Mouse (Mus musculus) limb, embryonic 15.5 days (tissue): Measurements from ENCODE around the gene Zscan12. TPM values are rescaled to one million over a fixed set of nuclear protein-coding genes. Genes with fewer than 3 reads are reported as not detected.
A peak's percentile ranks its signal among the peaks of the same experiment; 100 is the strongest.

Experiments used
- ATAC-seq: fragments of 200-750 bp; cut with Nextera tagmentation; 2 replicates; pipeline ENCODE4 v1.8.0; 2017; ENCODE audit warnings: low read depth, moderate TSS enrichment; ENCODE audit not compliant: insufficient number of reproducible peaks, low FRiP score, low TSS enrichment
- H3K27ac ChIP-seq: fragments of 300-500 bp; sonication (generic); 2 replicates; pipeline ENCODE4 v1.5.1; 2015; ENCODE audit warnings: moderate library complexity, mild to moderate bottlenecking, inconsistent platforms
- H3K27me3 ChIP-seq: fragments of 300-500 bp; sonication (generic); 2 replicates; pipeline ENCODE4 v1.6.1; 2015; ENCODE audit warnings: inconsistent platforms
- H3K36me3 ChIP-seq: fragments of 300-500 bp; sonication (generic); 2 replicates; pipeline ENCODE4 v1.6.1; 2015; ENCODE audit warnings: inconsistent platforms
- H3K4me1 ChIP-seq: fragments of 300-500 bp; sonication (generic); 2 replicates; pipeline ENCODE4 v1.6.1; 2015; ENCODE audit warnings: inconsistent platforms
- H3K4me2 ChIP-seq: fragments of 300-500 bp; sonication (generic); 2 replicates; pipeline ENCODE4 v1.6.1; 2015; ENCODE audit warnings: mild to moderate bottlenecking, inconsistent platforms
- H3K4me3 ChIP-seq: fragments of 300-500 bp; sonication (generic); 2 replicates; pipeline ENCODE4 v1.5.1; 2015; ENCODE audit warnings: mild to moderate bottlenecking, inconsistent platforms
- H3K9ac ChIP-seq: fragments of 300-500 bp; sonication (generic); 2 replicates; pipeline ENCODE4 v1.6.1; 2015; ENCODE audit warnings: inconsistent platforms
- H3K9me3 ChIP-seq: fragments of 300-500 bp; sonication (generic); 2 replicates; pipeline ENCODE4 v1.6.1; 2016; ENCODE audit warnings: inconsistent platforms
- WGBS: fragments of 180-500 bp; shearing (Covaris S2); methylation state at CpG from one replicate; pipeline ENCODE4 v1.1.7; 2015; 5-methylcytosine and 5-hydroxymethylcytosine counted together
- polyA plus RNA-seq: library from polyadenylated mRNA; unstranded; fragments of >200 nt; fragmentation: Nextera tagmentation; extraction: Ambion mirVana; gene quantifications from 2 replicates; pipeline ENCODE4 v1.2.1, GENCODE M21; 2015

Zscan12 gene
- polyA plus RNA-seq: 9.2 and 10.2 TPM in 2 replicates

- under 1% methylated on average over 29 of the region's 29 CpGs for WGBS
- H3K27ac ChIP-seq: peak within 1 kb of the TSS; percentile 86
- H3K4me3 ChIP-seq: peak within 1 kb of the TSS; percentile 69
- peaks cover 18% of the 10 kb centered on the region for H3K4me1 ChIP-seq
- peak; percentile 96 for ATAC-seq
- peak within 1 kb of the TSS; percentile 51 for H3K4me2 ChIP-seq
- H3K9me3 ChIP-seq: no peaks in the 10 kb centered on the region
- peak within 1 kb of the TSS; percentile 83 for H3K9ac ChIP-seq
- H3K27me3 ChIP-seq: 0 out of 2 replicates have a peak, but pooled peaks cover 5% of the 10 kb centered on the region
- H3K36me3 ChIP-seq: peaks cover 7% of the 10 kb centered on the region; the same call in 1 of the 2 replicates
Observed at GRCm38 (mm10) chr13:21362621-21363248, at the start of gene Zscan12. TSS of gene Zscan12 (plus strand) at chr13:21362820.

- Histone ChIP-seq H3K27ac (no peak overlapping the region), H3K9ac (no peak overlapping the region), H3K36me3 (no peaks in the 10 kb centered on the region), H3K27me3 (no peaks in the 10 kb centered on the region), H3K4me3 (no peak overlapping the region), H3K4me2 (no peak overlapping the region), H3K9me3 (no peaks in the 10 kb centered on the region), H3K4me1 (no peaks in the 10 kb centered on the region)
- WGBS: 41% methylated on average over 3 of the region's 5 CpGs
- no peak for ATAC-seq
Observed at GRCm38 (mm10) chr13:21312854-21313253, 49.8 kb upstream of the Zscan12 start.

- 82% methylated on average over 4 of the region's 4 CpGs for WGBS
- no peak overlapping the region for H3K9ac ChIP-seq
Observed at GRCm38 (mm10) chr13:21313903-21314302, 48.7 kb upstream of the Zscan12 start.

GRCm38 (mm10) chr13:21320262-21320661, 42.4 kb upstream of the Zscan12 start:
- Histone ChIP-seq H3K9me3 (no peaks in the 10 kb centered on the region), H3K9ac (no peak overlapping the region), H3K4me1 (0 out of 2 replicates have a peak, but pooled peaks cover 2% of the 10 kb centered on the region), H3K4me2 (no peak overlapping the region), H3K36me3 (no peaks in the 10 kb centered on the region), H3K27me3 (0 out of 2 replicates have a peak, but pooled peaks cover 4% of the 10 kb centered on the region), H3K4me3 (no peak overlapping the region), H3K27ac (no peak overlapping the region)
- WGBS: 44% methylated on average over 3 of the region's 3 CpGs
- ATAC-seq: no peak

More at GRCm38 (mm10) chr13:21313903-21314302, 48.7 kb upstream of the Zscan12 start:
- no peak overlapping the region for H3K4me2 ChIP-seq
- no peak for ATAC-seq
- H3K9me3 ChIP-seq: no peaks in the 10 kb centered on the region
- H3K36me3 ChIP-seq: no peaks in the 10 kb centered on the region
- H3K27ac ChIP-seq: no peak overlapping the region
- no peak overlapping the region for H3K4me3 ChIP-seq
- no peaks in the 10 kb centered on the region for H3K27me3 ChIP-seq
- H3K4me1 ChIP-seq: no peaks in the 10 kb centered on the region

- peak overlapping the region; percentile 38 for H3K4me2 ChIP-seq
- 0 out of 2 replicates have a peak, but pooled peaks cover 2% of the 10 kb centered on the region for H3K4me1 ChIP-seq
- peak overlapping the region; percentile 24 for H3K4me3 ChIP-seq
- 4% methylated on average over 18 of the region's 18 CpGs for WGBS
- ATAC-seq: no peak
- H3K9me3 ChIP-seq: no peaks in the 10 kb centered on the region
- H3K27ac ChIP-seq: no peak overlapping the region
- H3K9ac ChIP-seq: no peak overlapping the region
- no peaks in the 10 kb centered on the region for H3K36me3 ChIP-seq
- H3K27me3 ChIP-seq: 0 out of 2 replicates have a peak, but pooled peaks cover 4% of the 10 kb centered on the region
Observed at GRCm38 (mm10) chr13:21321890-21322494, 40.6 kb upstream of the Zscan12 start.

- ATAC-seq: no peak
Observed at GRCm38 (mm10) chr13:21322509-21323375, 39.9 kb upstream of the Zscan12 start.

GRCm38 (mm10) chr13:21323405-21323804, 39.2 kb upstream of the Zscan12 start:
- no peak overlapping the region for H3K4me3 ChIP-seq
- ATAC-seq: no peak
- 0 out of 2 replicates have a peak, but pooled peaks cover 4% of the 10 kb centered on the region for H3K27me3 ChIP-seq
- H3K4me2 ChIP-seq: no peak overlapping the region
- 0 out of 2 replicates have a peak, but pooled peaks cover 2% of the 10 kb centered on the region for H3K4me1 ChIP-seq
- WGBS: 61% methylated on average over 6 of the region's 6 CpGs
- no peak overlapping the region for H3K27ac ChIP-seq
- no peaks in the 10 kb centered on the region for H3K9me3 ChIP-seq
- no peak overlapping the region for H3K9ac ChIP-seq
- H3K36me3 ChIP-seq: no peaks in the 10 kb centered on the region

More at GRCm38 (mm10) chr13:21322509-21323375, 39.9 kb upstream of the Zscan12 start:
- 15% methylated on average over 18 of the region's 18 CpGs for WGBS
- H3K9ac ChIP-seq: no peak overlapping the region
- H3K4me2 ChIP-seq: peak overlapping the region; percentile 38
- H3K27me3 ChIP-seq: 0 out of 2 replicates have a peak, but pooled peaks cover 4% of the 10 kb centered on the region
- H3K36me3 ChIP-seq: no peaks in the 10 kb centered on the region
- no peaks in the 10 kb centered on the region for H3K9me3 ChIP-seq
- H3K27ac ChIP-seq: no peak overlapping the region
- H3K4me3 ChIP-seq: peak overlapping the region; percentile 24
- 0 out of 2 replicates have a peak, but pooled peaks cover 2% of the 10 kb centered on the region for H3K4me1 ChIP-seq

- Histone ChIP-seq H3K4me1 (0 out of 2 replicates have a peak, but pooled peaks cover 2% of the 10 kb centered on the region), H3K4me3 (peak overlapping the region; percentile 42), H3K4me2 (peak overlapping the region; percentile 49), H3K27ac (no peak overlapping the region), H3K27me3 (0 out of 2 replicates have a peak, but pooled peaks cover 4% of the 10 kb centered on the region), H3K9me3 (no peaks in the 10 kb centered on the region), H3K36me3 (no peaks in the 10 kb centered on the region), H3K9ac (no peak overlapping the region)
- WGBS: 3% methylated on average over 4 of the region's 4 CpGs
- no peak for ATAC-seq
Observed at GRCm38 (mm10) chr13:21326191-21326590, 36.4 kb upstream of the Zscan12 start.

- Histone ChIP-seq H3K4me2 (peak overlapping the region; percentile 49), H3K4me3 (peak overlapping the region; percentile 42), H3K36me3 (no peaks in the 10 kb centered on the region), H3K9me3 (no peaks in the 10 kb centered on the region), H3K27me3 (0 out of 2 replicates have a peak, but pooled peaks cover 4% of the 10 kb centered on the region), H3K27ac (no peak overlapping the region), H3K9ac (no peak overlapping the region), H3K4me1 (0 out of 2 replicates have a peak, but pooled peaks cover 2% of the 10 kb centered on the region)
- ATAC-seq: 0 out of 2 replicates have a peak, but pooled peaks have one; percentile 35
- whole genome bisulfite sequencing: under 1% methylated on average over 24 of the region's 24 CpGs
Observed at GRCm38 (mm10) chr13:21326657-21327211, 35.9 kb upstream of the Zscan12 start.

GRCm38 (mm10) chr13:21327424-21327823, 35.2 kb upstream of the Zscan12 start:
- Histone ChIP-seq H3K27ac (no peak overlapping the region), H3K4me1 (0 out of 2 replicates have a peak, but pooled peaks cover 2% of the 10 kb centered on the region), H3K4me3 (peak overlapping the region; percentile 42), H3K9me3 (no peaks in the 10 kb centered on the region), H3K9ac (no peak overlapping the region), H3K36me3 (no peaks in the 10 kb centered on the region), H3K27me3 (0 out of 2 replicates have a peak, but pooled peaks cover 4% of the 10 kb centered on the region), H3K4me2 (peak overlapping the region; percentile 49)
- WGBS: under 1% methylated on average over 9 of the region's 9 CpGs
- no peak for ATAC-seq

GRCm38 (mm10) chr13:21346610-21347009, 16.0 kb upstream of the Zscan12 start, which contains the start of gene Olfr1367:
TSS of gene Olfr1367 (plus strand) at chr13:21346910.
- Histone ChIP-seq H3K9ac (no peak within 1 kb of the TSS), H3K4me1 (no peaks in the 10 kb centered on the region), H3K4me2 (no peak within 1 kb of the TSS), H3K27me3 (no peaks in the 10 kb centered on the region), H3K27ac (no peak within 1 kb of the TSS), H3K36me3 (no peaks in the 10 kb centered on the region), H3K4me3 (no peak within 1 kb of the TSS), H3K9me3 (no peaks in the 10 kb centered on the region)
- WGBS: 97% methylated on average over 1 of the region's 1 CpGs
- ATAC-seq: no peak
